Mouse (Mus musculus) adipocyte (in vitro differentiated cells): ENCODE results near the gene Catsper3.

Source experiments
- DNase-seq: peaks from one replicate; pipeline ENCODE4 v3.0.0-alpha.2; 2016; ENCODE audit warnings: low spot score

Gene Catsper3

DNA sequence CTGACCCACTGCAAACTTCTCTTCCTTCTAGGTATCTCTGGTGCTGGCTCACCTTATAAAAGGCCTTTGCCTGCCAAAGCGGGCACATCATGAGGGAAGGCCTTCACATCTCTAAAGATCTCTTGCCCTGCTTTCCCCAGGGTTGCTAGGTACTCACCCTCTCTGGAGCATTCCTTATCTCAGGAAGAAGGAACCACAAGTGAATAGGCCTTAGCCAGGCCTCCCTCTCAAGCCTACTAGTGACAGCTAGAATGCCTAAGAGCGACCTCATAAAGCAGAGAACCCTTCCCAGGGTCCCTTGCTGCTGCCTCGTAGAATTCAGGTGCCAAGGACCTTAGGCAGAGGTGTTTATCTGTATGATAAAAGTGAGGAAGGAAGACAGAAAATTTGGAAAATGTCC is at the start of gene Catsper3:
Gene Catsper3 (plus strand): TSS at position 301 of the 400 bp plus-strand sequence.
- DNase-seq: no peak

DNA sequence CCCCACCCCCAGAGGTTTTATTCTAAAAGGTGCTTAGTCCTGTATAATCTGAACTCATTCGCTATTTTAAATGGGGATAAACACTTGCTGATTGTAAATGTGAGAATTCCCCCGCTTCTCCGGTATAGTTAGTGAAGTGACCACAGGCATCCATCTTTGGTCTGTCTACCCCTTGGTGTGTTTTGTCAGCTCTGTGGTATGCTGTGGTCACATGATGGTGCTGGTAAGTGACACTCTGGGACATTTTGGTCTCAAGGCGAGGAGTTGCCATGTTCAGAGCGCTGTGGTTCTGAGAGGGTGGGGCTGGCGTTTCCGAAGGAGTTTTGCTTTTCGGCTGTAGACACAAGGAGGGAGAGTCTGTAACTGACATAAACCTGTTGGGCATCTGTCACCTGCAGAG is 46.5 kb upstream of the Catsper3 start:
- DNase-seq: no peak

DNA sequence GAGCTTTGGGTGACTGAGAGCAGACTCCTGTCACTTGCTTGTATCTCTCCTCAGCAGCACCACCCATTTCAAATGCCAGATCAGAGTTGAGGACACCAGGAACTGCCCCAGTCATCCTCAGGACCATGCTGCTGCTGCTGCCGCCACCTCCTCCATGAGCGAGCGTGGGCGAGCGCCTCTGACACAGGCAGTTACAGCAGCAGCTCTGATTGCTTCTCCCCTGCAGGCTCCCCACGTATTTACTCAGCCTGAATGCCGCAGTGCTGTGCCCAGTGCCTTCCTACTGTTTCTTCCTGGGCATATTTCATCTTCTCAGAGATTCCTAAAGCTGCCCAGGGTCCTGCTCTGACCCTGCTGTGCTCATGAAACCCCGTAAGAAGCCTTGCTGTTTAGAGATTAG is 42.1 kb upstream of the Catsper3 start:
- no peak for DNase-seq

DNA sequence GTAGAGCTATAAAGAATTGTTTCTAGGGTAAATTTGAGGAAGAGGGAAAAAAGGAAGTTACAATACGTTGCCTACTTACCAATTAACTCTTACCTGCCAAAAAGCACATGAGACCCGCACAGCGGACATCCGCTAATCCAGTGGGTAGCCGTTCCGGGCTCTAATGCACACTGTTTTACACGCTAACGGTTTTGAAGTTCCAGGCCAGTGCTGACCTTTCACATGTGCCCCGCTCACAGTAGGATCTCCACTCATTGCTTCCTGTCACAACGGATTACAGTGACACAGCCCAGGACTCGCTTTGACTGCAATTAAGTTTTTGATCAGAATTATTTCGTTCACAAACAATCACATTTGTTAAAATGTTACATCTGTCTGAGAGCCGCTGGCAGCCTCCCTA is 30.0 kb upstream of the Catsper3 start:
- no peak for DNase-seq

DNA sequence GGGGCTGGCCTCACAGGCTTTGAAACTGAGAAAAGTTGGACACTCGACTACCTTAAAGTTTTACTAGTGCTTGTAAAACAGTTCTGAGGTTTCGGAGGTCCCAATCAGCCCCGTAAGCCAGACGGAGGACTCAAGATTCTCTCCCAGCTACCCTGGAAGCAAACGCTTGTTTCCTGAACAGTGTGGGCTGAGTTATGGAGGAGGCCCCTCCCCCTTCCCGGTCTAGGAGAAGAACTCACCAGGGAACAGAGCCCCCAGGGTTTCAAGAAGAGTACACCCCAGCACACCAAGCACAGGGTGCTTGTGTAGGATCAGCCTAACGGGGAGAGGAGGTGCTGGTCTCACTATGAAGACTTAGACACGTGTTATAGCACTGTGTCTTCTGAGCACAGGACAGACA is 27.6 kb upstream of the Catsper3 start:
- no peak for DNase-seq

DNA sequence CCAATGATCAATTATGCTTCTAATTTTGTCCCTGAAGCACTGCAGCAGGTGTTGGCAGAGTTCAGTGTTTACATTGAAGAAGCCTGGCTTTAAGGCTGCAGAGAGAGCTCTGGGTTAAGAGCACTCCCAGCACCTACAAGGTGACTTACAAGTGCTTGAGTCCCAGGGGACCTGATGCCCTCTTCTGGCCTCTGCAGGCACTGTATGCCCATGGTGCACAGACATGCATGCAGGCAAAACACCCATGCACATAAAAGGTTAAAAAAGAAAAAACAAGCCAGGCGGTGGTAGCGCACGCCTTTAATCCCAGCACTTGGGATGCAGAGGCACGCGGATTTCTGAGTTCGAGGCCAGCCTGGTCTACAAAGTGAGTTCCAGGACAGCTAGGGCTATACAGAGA is 26.7 kb upstream of the Catsper3 start:
- no peak for DNase-seq

DNA sequence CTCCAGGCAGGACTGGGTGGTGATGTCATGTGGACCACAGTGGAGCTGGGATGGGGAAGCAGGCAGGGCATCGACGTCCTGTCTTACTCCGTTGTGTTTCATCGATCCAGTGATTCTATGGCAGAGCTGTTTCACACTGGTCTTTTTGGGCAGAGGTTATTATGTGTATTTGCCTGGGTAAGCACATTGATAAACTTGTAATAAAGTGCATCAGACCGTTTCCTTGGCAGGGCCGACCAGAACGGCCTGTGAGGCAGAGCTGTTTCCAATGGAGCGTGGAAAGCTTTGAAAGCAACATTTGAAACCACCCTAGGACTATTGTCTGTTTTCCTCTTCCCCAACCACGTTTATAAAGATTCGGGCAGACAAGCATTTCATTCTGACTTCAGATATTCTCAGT is 23.8 kb upstream of the Catsper3 start:
- DNase-seq: no peak

DNA sequence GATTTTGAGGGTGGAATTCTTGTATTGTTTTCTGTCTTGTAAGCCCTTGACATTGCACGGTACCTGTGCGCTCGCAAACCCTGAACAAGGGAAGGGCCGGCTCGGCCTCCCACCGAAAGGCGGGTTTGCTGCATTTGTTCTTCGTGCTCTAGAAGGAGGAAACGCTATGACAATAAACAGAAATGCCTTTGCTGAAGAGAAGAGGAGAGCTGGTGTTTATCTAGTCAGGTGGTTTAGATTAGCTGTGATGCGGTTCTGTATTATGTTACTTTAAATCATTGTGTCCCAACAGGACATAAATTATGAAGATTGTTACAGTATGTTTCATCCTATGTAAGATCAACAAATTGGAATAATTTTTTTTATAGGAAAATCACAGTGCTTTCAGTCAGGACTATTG is 22.9 kb upstream of the Catsper3 start:
- DNase-seq: no peak

DNA sequence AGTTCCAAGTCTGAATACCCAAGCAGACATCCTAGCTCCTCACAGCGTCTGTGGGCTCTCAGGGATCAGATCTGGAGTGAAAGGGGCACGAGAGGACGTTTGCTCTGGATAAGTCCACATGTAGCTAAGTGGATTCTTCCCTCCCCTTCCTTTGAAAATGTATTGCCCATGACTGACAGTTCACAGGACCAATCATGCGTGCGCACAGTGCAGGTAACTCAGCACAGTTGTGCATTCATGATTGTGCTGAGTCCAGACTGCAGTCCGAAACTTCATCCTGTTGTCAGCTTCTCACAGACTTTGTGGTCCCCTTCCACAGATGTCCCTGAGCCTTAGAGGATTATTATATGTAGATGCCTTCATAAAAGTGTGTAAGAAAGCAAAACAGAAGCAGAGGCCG is 10.0 kb upstream of the Catsper3 start:
- no peak for DNase-seq

DNA sequence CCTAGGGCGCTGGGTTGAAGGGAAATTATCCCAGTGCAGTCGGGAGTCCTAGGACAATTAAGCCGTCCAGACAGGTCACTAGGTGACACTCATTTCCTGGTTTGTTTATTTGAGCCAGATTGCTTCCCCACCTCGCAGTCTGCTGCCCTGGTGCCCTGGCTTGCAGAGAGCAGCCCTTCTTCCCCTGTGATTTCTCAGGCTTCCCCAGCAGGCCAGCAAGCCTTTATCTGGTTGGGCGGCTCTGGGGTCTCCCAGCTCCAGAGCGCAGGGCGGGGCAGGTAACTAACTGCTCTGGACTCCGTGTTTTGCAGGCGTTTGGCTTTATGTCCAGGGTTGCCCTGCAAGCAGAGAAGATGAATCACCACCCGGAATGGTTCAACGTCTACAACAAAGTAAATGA is 9.3 kb upstream of the Catsper3 start:
- DNase-seq: no peak

DNA sequence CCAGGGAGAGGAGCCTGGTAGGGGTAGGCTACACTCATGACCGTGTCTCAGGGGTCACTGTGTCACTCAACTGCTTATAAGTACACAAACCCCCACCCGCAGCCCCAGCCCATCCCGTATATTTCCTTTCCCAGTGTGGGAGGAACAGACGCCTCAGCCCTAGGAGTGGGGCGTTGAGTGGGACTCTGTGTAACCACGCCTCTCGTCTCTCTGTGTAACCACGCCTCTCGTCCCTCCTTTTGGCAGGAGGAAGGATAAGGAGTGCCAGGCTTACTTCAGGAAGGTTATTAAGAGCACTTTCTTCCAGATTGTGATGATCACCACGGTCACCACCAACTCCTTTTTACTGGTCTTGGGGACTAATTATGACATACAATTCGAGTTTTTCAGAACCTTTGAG is 1.8 kb downstream of the Catsper3 start:
- no peak for DNase-seq

DNA sequence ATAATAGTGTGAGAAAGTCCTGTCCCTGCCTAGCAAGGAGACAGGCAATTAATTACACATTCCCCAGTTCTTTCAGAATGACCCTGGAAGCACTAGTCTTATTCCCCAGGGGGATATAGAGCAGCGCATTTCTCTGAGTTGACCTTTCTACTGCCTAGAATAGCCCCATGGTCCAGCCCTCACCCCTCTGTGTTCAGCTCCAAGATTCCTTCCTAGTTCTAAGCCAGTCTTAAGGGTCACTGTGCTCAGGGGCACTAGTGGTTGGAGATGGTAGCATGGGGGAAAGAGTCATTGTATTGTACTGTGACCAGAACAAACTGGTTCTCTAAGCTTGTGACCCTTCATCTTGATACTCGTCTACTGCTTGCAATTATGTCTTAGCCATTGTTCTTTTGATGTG is 16.9 kb downstream of the Catsper3 start:
- peak; percentile 71 for DNase-seq

DNA sequence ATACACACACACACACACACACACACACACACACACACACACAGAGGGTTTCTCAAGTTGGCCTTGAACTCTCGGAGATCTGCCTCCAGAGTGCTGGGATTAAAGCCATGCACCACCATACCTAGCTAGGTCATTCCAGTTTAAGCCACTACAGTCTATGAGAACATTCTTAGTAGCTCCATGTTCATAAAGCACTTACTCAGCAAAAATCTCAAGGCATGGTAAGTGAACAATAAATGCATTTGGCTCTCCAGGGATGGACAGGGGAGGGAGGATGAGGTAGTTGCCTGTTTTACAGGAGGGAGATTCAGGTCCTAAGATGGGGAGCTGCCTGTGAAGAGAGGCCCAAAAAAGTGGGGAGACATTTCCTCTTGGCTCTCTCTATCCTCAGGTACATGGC is 19.6 kb downstream of the Catsper3 start:
- no peak for DNase-seq

DNA sequence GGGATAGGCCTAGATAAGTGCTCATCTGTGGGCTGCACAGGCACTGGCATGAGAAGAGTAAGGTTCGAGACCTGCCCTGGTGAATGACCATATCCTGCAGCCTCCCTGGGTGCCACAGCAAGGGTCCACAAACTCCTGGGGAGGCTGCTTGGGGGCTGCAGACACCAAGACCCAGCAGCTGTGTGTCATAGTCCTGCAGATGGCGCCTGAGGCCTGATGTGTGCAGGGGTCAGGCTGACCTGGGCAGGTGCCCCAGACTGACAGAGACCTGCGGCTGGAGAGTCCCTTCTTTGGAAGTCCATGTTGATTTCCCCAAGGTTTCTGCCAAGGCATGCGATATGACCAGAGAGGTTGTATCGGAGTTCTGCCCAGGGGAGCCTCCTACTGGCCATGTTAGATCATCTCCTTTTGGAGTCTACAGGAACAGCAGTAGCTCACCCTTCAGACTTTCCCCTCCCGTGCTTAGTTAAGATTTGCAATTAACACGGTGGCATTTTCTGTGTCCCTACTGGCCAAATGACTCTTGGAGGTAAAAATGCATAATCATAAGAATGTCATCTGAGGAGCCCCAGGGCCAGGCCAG is 24.8 kb downstream of the Catsper3 start:
- DNase-seq: peak; percentile 26

DNA sequence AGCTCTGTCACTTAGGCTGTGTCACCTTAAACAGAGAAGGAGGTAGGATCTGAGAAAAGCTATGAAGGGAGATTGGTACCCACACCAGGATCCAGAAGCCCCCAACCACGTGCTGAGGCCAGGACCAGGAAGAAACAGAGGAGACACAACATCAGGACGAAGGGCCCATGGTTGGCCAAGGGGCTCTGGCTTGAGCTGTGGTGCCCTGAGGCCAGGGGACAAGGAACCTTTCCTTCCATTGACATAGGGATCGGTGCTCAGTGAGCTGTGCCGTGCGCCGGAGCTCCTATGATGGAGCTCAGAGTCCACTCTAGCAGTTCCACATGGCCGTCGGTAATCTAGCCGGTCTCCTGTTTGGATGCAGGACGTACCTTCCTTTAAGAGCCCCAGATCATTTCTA is 25.3 kb downstream of the Catsper3 start:
- DNase-seq: no peak

DNA sequence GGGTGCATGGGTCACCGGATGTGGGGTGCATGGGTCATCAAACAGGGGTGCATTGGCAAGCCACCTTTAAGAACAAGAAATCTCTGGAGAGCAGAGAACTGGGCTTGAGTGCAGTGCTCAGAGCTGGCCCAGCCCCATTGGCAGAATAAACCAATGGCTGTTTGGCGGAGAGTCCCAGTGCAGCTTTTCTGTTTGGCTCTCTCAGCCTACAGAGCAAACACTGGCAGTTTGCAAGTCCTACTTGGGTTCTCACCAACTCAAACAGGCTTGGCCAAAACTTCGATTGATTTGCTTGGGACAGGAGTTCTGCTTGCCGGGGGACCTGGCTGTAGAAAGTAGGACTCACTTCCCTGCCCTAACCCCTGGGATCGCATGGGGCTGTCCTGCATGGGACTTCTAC is 26.6 kb downstream of the Catsper3 start:
- DNase-seq: peak; percentile 78

DNA sequence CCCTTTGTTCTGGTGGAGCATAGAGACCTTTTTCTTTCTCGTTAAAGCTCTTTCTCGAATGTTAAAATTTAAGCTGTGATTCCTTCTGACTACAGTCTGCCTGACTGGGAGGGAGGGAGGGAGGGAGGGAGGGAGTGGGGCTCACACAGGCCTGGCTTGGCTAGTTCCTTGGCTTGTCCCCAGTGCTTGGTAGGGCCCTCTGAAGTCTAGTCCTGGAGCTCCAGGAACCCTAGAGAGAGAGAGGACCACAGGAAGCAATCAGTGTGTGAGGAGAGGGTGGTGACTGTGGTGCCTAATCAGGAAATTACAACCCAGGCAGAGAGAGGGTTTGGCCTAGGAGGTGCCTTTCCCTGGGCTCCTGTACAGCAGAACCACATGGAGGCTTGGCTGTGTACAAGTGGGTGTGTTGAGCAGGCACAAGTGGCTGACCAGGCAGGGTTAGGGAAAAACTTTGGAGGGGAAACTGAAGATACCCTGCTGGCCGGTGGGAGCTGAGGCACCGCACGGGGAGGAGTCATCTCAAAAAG is 29.2 kb downstream of the Catsper3 start:
- DNase-seq: peak; percentile 7

DNA sequence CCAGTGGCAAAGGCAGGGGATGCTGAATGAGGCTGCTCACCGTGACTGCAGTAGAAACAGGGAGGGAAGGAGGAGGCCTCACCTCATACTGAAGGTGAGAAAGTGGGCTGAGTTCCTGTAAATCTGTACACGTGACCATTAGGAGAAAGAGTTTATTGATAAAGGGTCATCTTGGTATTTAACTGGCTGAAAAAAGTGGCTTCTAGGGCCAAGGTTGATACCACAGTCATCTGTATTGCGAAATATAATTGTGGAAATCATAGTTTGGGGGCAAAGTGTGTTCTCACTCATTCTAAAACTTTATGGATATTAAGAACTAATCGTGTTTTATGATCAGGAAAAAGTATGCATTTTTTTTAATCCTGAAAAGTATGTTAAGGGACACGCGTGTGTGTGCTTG is 30.5 kb downstream of the Catsper3 start:
- DNase-seq: no peak

DNA sequence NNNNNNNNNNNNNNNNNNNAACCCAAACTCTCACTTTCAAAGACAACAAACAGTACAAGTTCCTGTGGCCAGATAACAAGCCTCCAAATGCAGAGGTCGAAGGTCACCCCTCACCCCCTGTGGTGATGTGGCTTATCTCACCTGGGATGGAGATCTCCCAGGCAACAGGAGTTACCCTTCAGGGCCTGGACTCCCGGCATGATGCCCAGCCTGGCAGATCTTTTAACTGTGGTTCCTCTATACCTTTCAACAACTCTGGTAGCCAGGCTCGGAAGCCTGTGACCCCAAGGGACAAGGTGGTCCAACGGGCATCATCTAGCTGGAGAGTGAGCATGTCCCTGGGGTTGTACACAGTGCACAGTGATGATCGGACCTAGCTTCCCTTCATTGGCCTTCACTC is 38.1 kb downstream of the Catsper3 start:
- no peak for DNase-seq

DNA sequence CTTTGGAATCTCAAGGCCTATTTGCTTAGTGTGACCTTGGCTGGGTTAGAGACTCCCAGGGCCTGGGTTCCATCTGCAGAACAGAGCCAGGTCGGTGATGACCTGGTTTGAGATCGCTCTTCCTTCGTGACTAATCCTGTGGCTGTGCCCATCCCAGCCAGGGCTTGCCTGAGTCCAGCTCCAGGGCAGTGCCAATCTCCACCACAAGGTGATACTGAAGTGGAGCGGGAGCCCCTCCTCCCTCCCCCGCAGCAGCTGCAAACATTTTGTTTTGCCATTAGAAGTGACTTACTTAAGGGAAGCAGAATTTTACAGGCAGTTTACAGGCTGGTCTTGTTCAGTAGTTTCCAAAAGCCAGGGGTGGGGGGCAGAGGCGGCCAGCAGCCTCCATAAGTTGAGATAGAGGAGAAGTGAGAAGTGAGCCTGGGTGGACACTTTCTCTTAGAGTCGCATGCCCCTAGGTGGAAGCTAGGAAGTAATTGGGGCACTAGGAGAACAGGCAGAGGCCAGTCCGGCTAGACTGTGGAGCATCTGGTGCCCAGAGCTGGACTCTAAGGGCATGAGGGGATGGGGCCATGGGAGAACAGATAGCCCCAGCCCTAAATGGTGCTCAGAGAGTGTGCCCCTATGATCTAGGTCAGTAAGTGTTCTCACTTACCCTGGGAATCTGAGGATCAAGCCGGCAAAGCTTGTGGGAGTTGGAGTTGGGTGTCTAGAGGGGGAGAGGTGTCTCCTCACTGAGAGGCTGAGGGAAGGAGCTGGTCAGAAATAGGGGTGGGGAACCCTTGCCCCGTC is 40.0 kb downstream of the Catsper3 start:
- no peak for DNase-seq

DNA sequence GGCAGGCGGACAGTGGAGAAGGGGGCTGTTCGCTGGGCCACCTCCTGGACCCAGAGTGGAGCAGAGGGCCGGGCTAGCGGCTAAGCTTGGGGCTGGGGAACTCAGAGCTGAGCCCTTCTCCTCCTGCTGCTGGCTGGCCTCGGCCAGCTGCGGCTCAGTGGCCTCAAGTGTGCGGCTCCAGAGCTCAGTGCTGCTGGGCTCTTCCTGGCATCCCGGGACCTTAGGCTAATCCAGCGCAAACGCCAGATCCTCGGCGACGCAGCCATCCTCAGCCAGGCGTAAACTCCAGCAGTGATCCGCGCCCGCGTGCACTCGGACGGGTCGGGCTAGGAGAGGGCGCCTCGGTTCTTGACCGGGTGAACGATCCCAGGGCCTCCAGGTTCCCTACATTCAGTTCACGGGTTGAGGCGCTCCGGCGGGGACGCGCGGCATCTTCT is 40.9 kb downstream of the Catsper3 start:
- no peak for DNase-seq

DNA sequence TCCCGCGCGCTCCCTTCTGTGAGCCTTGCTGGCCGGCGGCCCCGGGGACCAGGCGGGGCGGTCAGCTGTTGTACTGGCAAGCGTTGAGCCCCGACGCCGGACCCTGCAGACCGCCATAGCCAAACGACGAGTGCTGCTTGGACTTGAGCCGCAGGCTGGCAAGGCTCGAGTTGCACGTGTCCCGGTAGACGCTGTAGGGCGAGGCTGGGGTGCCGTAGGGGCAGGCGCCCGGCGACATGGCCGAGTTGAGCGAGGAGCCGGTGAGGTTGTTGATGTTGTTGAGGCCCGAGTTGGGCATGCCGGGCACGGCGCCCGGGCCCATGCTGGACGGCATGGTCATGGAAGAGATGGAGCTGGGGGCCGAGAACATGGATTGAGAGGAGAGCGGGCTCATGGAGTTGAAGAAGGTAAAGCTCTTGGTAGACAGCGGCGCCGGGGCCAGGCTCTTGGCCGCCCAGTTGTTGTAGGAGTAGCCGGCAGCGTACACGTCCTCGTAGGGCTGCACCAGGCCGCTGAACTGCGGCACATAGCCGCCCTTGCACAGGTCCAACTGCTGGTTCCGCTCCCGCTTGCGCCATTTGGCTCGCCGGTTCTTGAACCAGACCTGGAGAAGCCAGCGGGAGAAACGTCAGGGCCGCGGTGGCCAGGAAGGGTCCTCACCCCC is 41.8 kb downstream of the Catsper3 start:
- no peak for DNase-seq
